Comparison of ENCODE assay signal across 8 mouse cellular contexts in the genomic region with DNA sequence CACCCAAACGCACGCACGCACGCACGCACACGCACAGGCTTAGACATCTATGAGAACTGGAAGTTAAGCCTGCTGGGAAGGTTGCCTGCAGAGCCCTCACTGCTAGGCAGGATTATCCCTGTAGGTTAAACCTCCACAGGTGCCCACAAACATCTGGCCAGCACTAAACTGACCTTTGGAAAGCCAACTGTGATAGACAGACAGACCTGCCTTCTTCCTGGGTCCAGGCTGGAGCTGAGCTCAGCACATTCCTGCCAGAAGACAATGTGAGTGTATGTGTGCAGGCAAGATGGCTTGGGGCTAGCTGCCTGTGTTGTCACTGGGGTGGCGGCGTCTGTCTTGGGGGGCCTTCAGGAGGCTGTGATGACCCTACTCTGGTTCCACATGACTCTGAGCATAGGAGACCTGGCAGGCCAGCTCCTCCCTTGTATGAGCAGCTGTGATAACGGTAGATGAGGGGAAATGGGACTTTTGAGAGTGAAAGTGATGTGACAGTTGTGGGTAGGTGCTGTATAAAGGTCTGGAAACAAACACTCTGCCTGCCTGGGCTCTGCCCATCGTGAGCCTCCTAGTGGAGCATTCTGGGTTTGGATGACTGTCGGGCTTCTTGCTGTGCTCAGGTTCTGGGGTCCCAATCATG.
DNase-seq lines count a peak whose midpoint lies in the region; ATAC-seq lines count a peak whose summit lies in the region.
"Had no signal": no experiment of that assay in that cellular context is flagged by ENCODE, and none has a peak within 500 bp of the region (broad histone marks: within the 10 kb centered on the region; RNA-seq: fewer than 3 reads in every experiment).

No protein-coding gene starts in this region.

- no peak overlapping the region for H3K9ac ChIP-seq in midbrain, embryonic 16.5 days (ENCODE audit: low read depth, low read length)
- no peak overlapping the region for H3K9ac ChIP-seq in intestine, embryonic 14.5 days (ENCODE audit: low read length)

- no peaks in the 10 kb centered on the region for H3K9me3 ChIP-seq in midbrain, embryonic 10.5 days (replicated peaks)
- H3K9me3 ChIP-seq in midbrain, embryonic 16.5 days (replicated peaks; ENCODE audit: control insufficient read depth, low read length, poor library complexity, severe bottlenecking): no peaks in the 10 kb centered on the region
- no peaks in the 10 kb centered on the region for H3K9me3 ChIP-seq in intestine, embryonic 14.5 days (ENCODE audit: control insufficient read depth, low read length)

- 68% methylated on average over 11 of the region's 11 CpGs for WGBS in midbrain, embryonic 10.5 days
- 52% methylated on average over 11 of the region's 11 CpGs for WGBS in midbrain, embryonic 16.5 days
- WGBS in intestine, embryonic 14.5 days: 59% methylated on average over 11 of the region's 11 CpGs

- H3K36me3 ChIP-seq in midbrain, embryonic 10.5 days: no peaks in the 10 kb centered on the region
- H3K36me3 ChIP-seq in midbrain, embryonic 16.5 days (ENCODE audit: control insufficient read depth, insufficient read depth, low read length): no peaks in the 10 kb centered on the region
- H3K36me3 ChIP-seq in intestine, embryonic 14.5 days (ENCODE audit: control insufficient read depth, insufficient read depth, low read length): no peaks in the 10 kb centered on the region

- ATAC-seq in midbrain, embryonic 16.5 days: no peak
- peak; percentile 42 for ATAC-seq in intestine, embryonic 14.5 days (replicated peaks; ENCODE audit: low FRiP score, low TSS enrichment, low read depth)
- ATAC-seq in megakaryocyte progenitor cell, adult 5-6 weeks (replicated peaks; ENCODE audit: poor library complexity): 0 out of 2 replicates have a peak, but pooled peaks have one; percentile 10

- no peaks in the 10 kb centered on the region for H3K27me3 ChIP-seq in midbrain, embryonic 10.5 days (ENCODE audit: low read depth, poor library complexity, severe bottlenecking)
- no peaks in the 10 kb centered on the region for H3K27me3 ChIP-seq in midbrain, embryonic 16.5 days (ENCODE audit: control insufficient read depth, insufficient read depth, low read depth, low read length)
- no peaks in the 10 kb centered on the region for H3K27me3 ChIP-seq in intestine, embryonic 14.5 days (replicated peaks; ENCODE audit: control insufficient read depth, insufficient read depth, low read length)

- H3K4me2 ChIP-seq in midbrain, embryonic 16.5 days (ENCODE audit: low read length): no peak overlapping the region
- no peak overlapping the region for H3K4me2 ChIP-seq in intestine, embryonic 14.5 days (ENCODE audit: low read length)

- H3K4me3 ChIP-seq in midbrain, embryonic 10.5 days: no peak overlapping the region
- H3K4me3 ChIP-seq in midbrain, embryonic 16.5 days (ENCODE audit: low read depth, low read length): no peak overlapping the region
- no peak overlapping the region for H3K4me3 ChIP-seq in intestine, embryonic 14.5 days (ENCODE audit: low read depth, low read length)

- DNase-seq in midbrain, embryonic 10.5 days (ENCODE audit: low spot score): no peak
- DNase-seq in intestine, embryonic 14.5 days (ENCODE audit: low spot score): no peak
- DNase-seq in thymus, postnatal 36 days: peak; percentile 28 to 32
- no peak for DNase-seq in urinary bladder, adult 2 months (ENCODE audit: low spot score)
- DNase-seq in cerebellum, adult 18-20 months: no peak

- peaks cover 17% of the 10 kb centered on the region for H3K4me1 ChIP-seq in midbrain, embryonic 10.5 days
- H3K4me1 ChIP-seq in midbrain, embryonic 16.5 days (ENCODE audit: control insufficient read depth, insufficient read depth, low read length): no peaks in the 10 kb centered on the region
- H3K4me1 ChIP-seq in intestine, embryonic 14.5 days (replicated peaks; ENCODE audit: control insufficient read depth, insufficient read depth, low read length): peaks cover 3% of the 10 kb centered on the region; the same call in 1 of the 2 replicates

- H3K27ac ChIP-seq in midbrain, embryonic 10.5 days (replicated peaks): 0 out of 2 replicates have a peak overlapping the region, but pooled peaks have one; percentile 38
- H3K27ac ChIP-seq in midbrain, embryonic 16.5 days (ENCODE audit: low read length): no peak overlapping the region
- H3K27ac ChIP-seq in intestine, embryonic 14.5 days (ENCODE audit: low read depth): no peak overlapping the region
- H3K27ac ChIP-seq: macrophage had no signal

Comparison
In these comparisons a context has a peak if more than half of its experiments do, and no peak if none do; other contexts are left out.
1. DNase-seq: peak in thymus, postnatal 36 days (2 of 2); none in midbrain, embryonic 10.5 days (single experiment), intestine, embryonic 14.5 days (single experiment), urinary bladder, adult 2 months (single experiment) and cerebellum, adult 18-20 months (0 of 2).